Mouse (Mus musculus) neural tube, embryonic 14.5 days (tissue): ENCODE measurements around the gene Colec11. TPM values are rescaled to one million over a fixed set of nuclear protein-coding genes. Genes with fewer than 3 reads are reported as not detected.

Experiments
- ATAC-seq: fragments of 200-750 bp; cut with Nextera tagmentation; 2 replicates; pipeline ENCODE4 v1.8.0; 2017; ENCODE audit warnings: low read depth, mild to moderate bottlenecking, moderate TSS enrichment, moderate library complexity
- H3K27ac ChIP-seq: fragments of 300-500 bp; sonication (generic); 2 replicates; pipeline ENCODE4 v1.5.1; 2014; ENCODE audit warnings: low read depth, mild to moderate bottlenecking, control low read depth, low read length, moderate library complexity, mixed read lengths
- H3K27me3 ChIP-seq: fragments of 300-500 bp; sonication (generic); 2 replicates; pipeline ENCODE4 v1.6.1; 2014; ENCODE audit warnings: low read length; ENCODE audit not compliant: control insufficient read depth, insufficient read depth
- H3K36me3 ChIP-seq: fragments of 300-500 bp; sonication (generic); 2 replicates; pipeline ENCODE4 v1.6.1; 2014; ENCODE audit warnings: low read length, mixed read lengths; ENCODE audit not compliant: control insufficient read depth, insufficient read depth
- H3K4me1 ChIP-seq: fragments of 300-500 bp; sonication (generic); 2 replicates; pipeline ENCODE4 v1.6.1; 2014; ENCODE audit warnings: low read length; ENCODE audit not compliant: control insufficient read depth, insufficient read depth
- H3K4me2 ChIP-seq: fragments of 300-500 bp; sonication (generic); 2 replicates; pipeline ENCODE4 v1.6.1; 2014; ENCODE audit warnings: mild to moderate bottlenecking, low read depth, low read length, control low read depth
- H3K4me3 ChIP-seq: fragments of 300-500 bp; sonication (generic); 2 replicates; pipeline ENCODE4 v1.5.1; 2014; ENCODE audit warnings: low read depth, low read length, control low read depth, mixed read lengths
- H3K9ac ChIP-seq: fragments of 300-500 bp; sonication (generic); replicated peaks from 2 replicates; pipeline ENCODE4 v1.6.1; 2014; ENCODE audit warnings: low read depth, mild to moderate bottlenecking, control low read depth, low read length, mixed read lengths
- H3K9me3 ChIP-seq: fragments of 300-500 bp; sonication (generic); 2 replicates; pipeline ENCODE4 v1.6.1; 2016; ENCODE audit warnings: low read length; ENCODE audit not compliant: control insufficient read depth
- WGBS: fragments of 180-500 bp; shearing (Covaris S2); extraction: QIAGEN DNeasy Blood & Tissue Kit; methylation state at CpG from one replicate; pipeline ENCODE4 v1.1.7; 2014; 5-methylcytosine and 5-hydroxymethylcytosine counted together
- polyA plus RNA-seq: library from polyadenylated mRNA; unstranded; fragments of >200 nt; fragmentation: Nextera tagmentation; extraction: Ambion mirVana; gene quantifications from 2 replicates; pipeline ENCODE4 v1.2.1, GENCODE M21; 2014

Colec11 gene
- polyA plus RNA-seq, 1 experiment from 2014 or later: 0.80 TPM

GRCm38 (mm10) chr12:28590428-28590827, 32.7 kb downstream of the Colec11 start:
- H3K36me3 ChIP-seq: no peaks in the 10 kb centered on the region
- no peak overlapping the region for H3K4me3 ChIP-seq
- no peaks in the 10 kb centered on the region for H3K9me3 ChIP-seq
- H3K27me3 ChIP-seq: no peaks in the 10 kb centered on the region
- no peak overlapping the region for H3K9ac ChIP-seq
- no peak for ATAC-seq
- 47% methylated on average over 13 of the region's 13 CpGs for WGBS
- H3K27ac ChIP-seq: peak overlapping the region; percentile 71
- H3K4me1 ChIP-seq: peaks cover 24% of the 10 kb centered on the region
- H3K4me2 ChIP-seq: no peak overlapping the region

- H3K27ac ChIP-seq: peak overlapping the region; percentile 71
- peak; percentile 96 for ATAC-seq
- H3K36me3 ChIP-seq: no peaks in the 10 kb centered on the region
- 9% methylated on average over 24 of the region's 24 CpGs for WGBS
- peaks cover 24% of the 10 kb centered on the region for H3K4me1 ChIP-seq
- peak overlapping the region; percentile 53 for H3K4me2 ChIP-seq
- H3K27me3 ChIP-seq: no peaks in the 10 kb centered on the region
- peak overlapping the region; percentile 43 for H3K9ac ChIP-seq
- H3K9me3 ChIP-seq: no peaks in the 10 kb centered on the region
- peak overlapping the region; percentile 24 for H3K4me3 ChIP-seq
Observed at GRCm38 (mm10) chr12:28589090-28589868, 33.9 kb downstream of the Colec11 start.

GRCm38 (mm10) chr12:28587949-28588348, 35.2 kb downstream of the Colec11 start:
- Histone ChIP-seq H3K9me3 (no peaks in the 10 kb centered on the region), H3K4me3 (no peak overlapping the region), H3K4me1 (peaks cover 24% of the 10 kb centered on the region), H3K9ac (no peak overlapping the region), H3K4me2 (no peak overlapping the region), H3K27me3 (no peaks in the 10 kb centered on the region), H3K36me3 (no peaks in the 10 kb centered on the region), H3K27ac (no peak overlapping the region)
- no peak for ATAC-seq
- WGBS: 39% methylated on average over 6 of the region's 6 CpGs

- Histone ChIP-seq H3K4me1 (peaks cover 14% of the 10 kb centered on the region), H3K4me2 (no peak overlapping the region), H3K27me3 (no peaks in the 10 kb centered on the region), H3K27ac (no peak overlapping the region), H3K36me3 (no peaks in the 10 kb centered on the region), H3K9me3 (no peaks in the 10 kb centered on the region), H3K9ac (no peak overlapping the region), H3K4me3 (no peak overlapping the region)
- WGBS: 55% methylated on average over 3 of the region's 3 CpGs
- ATAC-seq: no peak
Observed at GRCm38 (mm10) chr12:28584036-28584435, 39.1 kb downstream of the Colec11 start.

GRCm38 (mm10) chr12:28582423-28582822, 40.8 kb downstream of the Colec11 start, which contains the start of gene Allc:
Allc (minus strand) TSS chr12:28582523.
- Histone ChIP-seq H3K4me3 (no peak within 1 kb of the TSS), H3K27me3 (no peaks in the 10 kb centered on the region), H3K4me2 (no peak within 1 kb of the TSS), H3K36me3 (no peaks in the 10 kb centered on the region), H3K9ac (no peak within 1 kb of the TSS), H3K9me3 (no peaks in the 10 kb centered on the region), H3K4me1 (no peaks in the 10 kb centered on the region), H3K27ac (no peak within 1 kb of the TSS)
- 81% methylated on average over 8 of the region's 8 CpGs for WGBS
- ATAC-seq: no peak

- Histone ChIP-seq H3K36me3 (no peaks in the 10 kb centered on the region), H3K27ac (no peak overlapping the region), H3K4me2 (no peak overlapping the region), H3K9me3 (no peaks in the 10 kb centered on the region), H3K4me3 (no peak overlapping the region), H3K9ac (no peak overlapping the region), H3K27me3 (no peaks in the 10 kb centered on the region), H3K4me1 (no peaks in the 10 kb centered on the region)
- WGBS: 39% methylated on average over 4 of the region's 4 CpGs
- ATAC-seq: no peak
Observed at GRCm38 (mm10) chr12:28579132-28579531, 44.0 kb downstream of the Colec11 start.

GRCm38 (mm10) chr12:28578147-28578546, 45.0 kb downstream of the Colec11 start:
- Histone ChIP-seq H3K4me2 (no peak overlapping the region), H3K27ac (no peak overlapping the region), H3K4me1 (no peaks in the 10 kb centered on the region), H3K9me3 (no peaks in the 10 kb centered on the region), H3K36me3 (no peaks in the 10 kb centered on the region), H3K27me3 (no peaks in the 10 kb centered on the region), H3K4me3 (no peak overlapping the region), H3K9ac (no peak overlapping the region)
- 90% methylated on average over 3 of the region's 3 CpGs for WGBS
- ATAC-seq: no peak

GRCm38 (mm10) chr12:28575366-28576070, 47.7 kb downstream of the Colec11 start:
- WGBS: 77% methylated on average over 6 of the region's 6 CpGs
- no peak overlapping the region for H3K27ac ChIP-seq
- ATAC-seq: no peak
- no peaks in the 10 kb centered on the region for H3K27me3 ChIP-seq
- no peaks in the 10 kb centered on the region for H3K4me1 ChIP-seq
- no peak overlapping the region for H3K4me2 ChIP-seq
- no peaks in the 10 kb centered on the region for H3K36me3 ChIP-seq
- H3K9me3 ChIP-seq: no peaks in the 10 kb centered on the region
- no peak overlapping the region for H3K4me3 ChIP-seq
- H3K9ac ChIP-seq: no peak overlapping the region

- WGBS: 86% methylated on average over 2 of the region's 2 CpGs
- Histone ChIP-seq H3K4me2 (no peak overlapping the region), H3K27ac (no peak overlapping the region), H3K4me1 (no peaks in the 10 kb centered on the region), H3K9me3 (no peaks in the 10 kb centered on the region), H3K4me3 (no peak overlapping the region), H3K27me3 (no peaks in the 10 kb centered on the region), H3K9ac (no peak overlapping the region), H3K36me3 (no peaks in the 10 kb centered on the region)
- ATAC-seq: no peak
Observed at GRCm38 (mm10) chr12:28572241-28572640, 50.9 kb downstream of the Colec11 start.
